Mouse (Mus musculus) layer of hippocampus, adult 8-10 months (tissue): ENCODE results near the gene Lgals9. TPM values are rescaled to one million over a fixed set of nuclear protein-coding genes. Genes with fewer than 3 reads are reported as not detected.
A peak's percentile ranks its signal among the peaks of the same experiment; 100 is the strongest.

Source experiments
- DNase-seq, 2 experiments: peaks; one replicate each; pipeline ENCODE4 v3.0.0; 2022; ENCODE audit warnings: low spot score in 2 of 2
- total RNA-seq, 4 experiments: library from RNA; stranded (reverse); gene quantifications; 2 replicates each; pipeline ENCODE4 v1.2.4; 2022

Lgals9 gene
- 10 to 100 TPM in 2 of 4 experiments, 1 to 10 TPM in 2; 3.7 to 18.7 (median 8.7) TPM for total RNA-seq

GRCm38 (mm10) chr11:78984483-78985177 lies at the start of gene Lgals9:
Lgals9 (minus strand) TSS chr11:78984946.
- no peak for DNase-seq

DNA sequence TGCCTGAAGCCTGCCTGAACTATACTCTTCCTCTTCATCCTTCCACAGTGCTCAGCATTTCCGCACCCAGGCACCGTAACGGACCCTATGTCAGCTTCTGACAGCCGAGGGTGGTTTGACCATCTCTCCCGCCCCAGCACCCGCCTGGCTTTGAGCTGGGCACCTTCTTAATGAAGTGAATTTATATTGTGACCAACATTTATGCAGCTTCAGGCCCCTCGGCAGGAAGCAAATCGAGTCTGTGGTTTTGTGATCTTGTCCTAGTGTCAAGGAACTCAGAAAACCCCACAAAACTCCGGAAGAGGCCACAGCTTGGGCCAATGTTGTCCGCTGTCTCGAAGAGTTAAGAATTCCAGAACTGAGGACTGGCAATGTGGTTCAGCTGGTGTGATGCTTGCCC lies 48.9 kb upstream of the Lgals9 start:
- DNase-seq = no peak

DNA sequence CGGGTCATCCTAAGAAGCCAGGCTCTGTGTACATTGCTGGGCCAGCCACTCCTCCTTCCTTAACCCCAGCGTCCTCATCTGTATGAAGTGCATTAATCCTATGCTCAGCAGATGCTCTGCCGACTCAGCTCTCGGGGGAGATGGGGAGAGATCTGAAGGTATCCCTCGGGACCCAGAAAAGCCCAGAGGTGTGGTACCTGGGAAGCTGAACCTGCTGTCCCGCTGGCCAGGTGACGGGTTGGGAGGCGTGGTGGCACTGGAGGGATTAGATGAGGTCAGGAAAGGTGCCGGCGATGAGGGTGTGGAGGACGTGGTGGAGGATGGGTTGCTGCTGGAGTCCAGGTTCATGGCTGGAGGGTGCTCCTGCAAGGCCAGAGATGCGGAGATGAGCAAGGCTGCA lies 48.3 kb upstream of the Lgals9 start:
- no peak for DNase-seq

GRCm38 (mm10) chr11:79031452-79031746 lies 46.7 kb upstream of the Lgals9 start:
- DNase-seq = no peak

DNA sequence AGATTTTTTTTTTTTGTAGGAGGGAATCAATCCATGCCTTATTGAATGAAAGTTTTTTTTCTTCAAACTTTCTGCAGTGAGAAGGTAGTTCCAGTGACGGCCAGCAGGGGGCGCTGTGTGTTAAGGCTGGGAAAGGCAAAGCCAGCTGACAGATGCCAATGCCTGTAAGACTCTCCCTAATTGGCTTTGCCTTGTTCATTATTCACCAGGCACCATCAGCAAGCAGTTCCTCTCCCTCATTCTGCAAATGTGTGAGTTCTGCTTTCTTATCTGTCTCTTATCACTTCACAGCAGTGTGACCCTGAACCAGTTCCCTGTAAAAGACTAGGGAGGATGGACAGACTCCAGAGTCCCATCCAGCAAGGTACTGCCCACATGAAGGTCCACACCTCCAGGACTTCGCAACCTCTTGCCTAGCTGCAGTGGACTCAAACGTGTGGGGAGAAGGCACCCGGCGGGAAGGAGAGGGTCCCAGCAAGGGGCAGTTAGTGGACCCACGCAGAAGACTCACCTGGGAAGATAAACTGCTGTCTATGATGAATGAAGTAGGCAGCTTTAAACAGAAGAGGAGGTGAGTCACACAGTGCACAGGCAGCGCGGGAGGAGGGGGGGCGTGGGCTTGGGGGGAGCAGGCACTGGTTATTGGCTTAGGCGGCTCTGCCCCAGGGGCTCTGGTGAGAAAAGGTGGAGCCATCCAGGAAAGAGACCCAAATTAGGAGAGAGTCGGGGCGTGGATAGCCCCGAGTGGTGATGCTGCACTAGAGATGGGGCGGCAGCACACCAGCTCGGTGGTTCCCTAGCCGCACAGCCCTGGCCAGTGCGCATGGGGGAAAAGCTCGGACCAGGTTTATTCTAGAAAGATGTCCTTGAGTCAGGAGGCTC lies 46.1 kb upstream of the Lgals9 start:
- peak; percentile 74 to 88 for DNase-seq

DNA sequence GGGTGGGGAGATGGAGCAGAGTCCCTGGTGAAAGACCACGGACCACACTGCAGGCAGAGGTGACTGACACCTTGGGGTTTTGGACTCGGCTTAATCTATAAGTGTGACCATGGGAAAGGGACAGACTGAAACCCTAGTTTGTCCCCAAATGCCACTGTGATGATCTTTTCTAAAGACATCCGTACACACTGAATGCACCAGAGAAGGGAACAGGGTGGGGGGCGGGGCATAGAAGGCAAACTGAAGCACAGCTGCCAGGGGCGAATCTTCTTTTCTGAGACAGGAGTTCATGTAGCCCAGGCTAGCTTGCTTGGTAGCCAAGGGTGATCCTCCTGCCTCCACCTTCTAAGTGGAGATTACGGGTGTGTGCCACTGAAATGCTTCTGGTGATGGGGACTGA lies 39.0 kb upstream of the Lgals9 start:
- DNase-seq = no peak

GRCm38 (mm10) chr11:79023342-79023741 lies 38.6 kb upstream of the Lgals9 start:
- DNase-seq = no peak

- DNase-seq = no peak
Observed at GRCm38 (mm10) chr11:79022836-79023235, 38.1 kb upstream of the Lgals9 start.

DNA sequence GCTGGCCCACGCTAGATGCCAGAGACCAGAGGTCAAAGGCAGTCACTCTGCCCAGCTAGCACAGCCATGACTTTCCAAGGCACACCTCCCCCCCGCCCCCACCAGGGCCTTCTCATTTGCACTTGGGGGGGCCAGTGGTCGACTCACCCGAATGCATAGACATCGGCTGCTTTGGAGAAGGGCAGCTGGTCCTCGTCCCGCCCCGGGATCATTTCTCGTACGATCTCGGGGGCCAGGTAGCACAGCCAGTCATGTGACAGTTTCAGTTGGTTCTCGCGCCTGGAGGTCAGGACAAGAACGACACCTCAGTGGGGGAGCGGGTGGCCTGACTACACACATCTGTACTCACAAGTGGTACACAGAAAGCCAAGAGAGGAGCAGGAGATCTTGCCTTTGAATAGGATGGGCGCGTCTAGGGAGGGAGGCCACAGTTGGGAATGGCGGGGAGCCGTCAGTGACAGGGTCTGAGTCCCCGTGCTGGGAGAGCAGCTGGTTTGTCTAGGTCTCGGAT lies 35.8 kb upstream of the Lgals9 start:
- DNase-seq = no peak

GRCm38 (mm10) chr11:79019839-79020534 lies 35.2 kb upstream of the Lgals9 start:
- DNase-seq = peak in 1 of 2 experiments; percentile 53

DNA sequence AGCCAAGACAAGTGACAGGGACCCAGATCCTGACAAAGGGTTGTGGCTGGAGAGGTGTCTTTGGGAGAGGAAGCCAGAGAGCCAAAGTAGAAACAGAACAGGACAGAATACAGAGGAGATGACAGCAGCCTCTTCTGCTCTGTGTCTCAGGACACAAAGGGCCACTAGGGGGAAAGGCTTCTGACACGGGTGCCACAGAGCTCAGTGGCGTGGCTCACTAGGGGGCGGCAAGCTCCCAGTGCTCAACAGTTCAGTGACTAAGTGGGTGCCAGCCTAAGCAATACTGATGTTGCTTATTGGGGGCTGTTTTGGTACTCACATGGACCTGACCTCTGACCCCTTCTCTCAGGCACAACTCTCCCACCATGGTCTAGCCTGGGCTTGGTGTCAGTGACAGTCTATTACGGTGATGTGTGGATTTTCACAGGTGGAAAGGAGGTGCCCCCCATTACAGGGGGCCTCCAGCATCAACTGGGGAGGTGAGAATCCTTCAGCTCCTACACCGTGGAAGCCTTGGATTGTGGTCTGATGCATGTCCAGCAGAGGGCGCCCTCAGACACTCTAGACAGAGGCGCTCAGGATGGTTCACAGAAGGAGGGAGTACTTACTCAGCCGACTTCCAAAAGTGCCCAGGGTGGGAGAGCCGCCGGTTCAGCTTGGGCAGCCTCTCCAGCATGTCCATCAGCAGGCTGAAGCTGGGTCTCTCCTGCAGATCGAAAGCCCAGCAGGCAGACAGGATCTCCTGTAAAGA lies 34.4 kb upstream of the Lgals9 start:
- DNase-seq = peak in 1 of 2 experiments; percentile 77

GRCm38 (mm10) chr11:79017161-79017606 lies 32.4 kb upstream of the Lgals9 start:
- no peak for DNase-seq

GRCm38 (mm10) chr11:79016236-79016635 lies 31.5 kb upstream of the Lgals9 start:
- no peak for DNase-seq

GRCm38 (mm10) chr11:79015660-79016215 lies 31.0 kb upstream of the Lgals9 start:
- DNase-seq = no peak

DNA sequence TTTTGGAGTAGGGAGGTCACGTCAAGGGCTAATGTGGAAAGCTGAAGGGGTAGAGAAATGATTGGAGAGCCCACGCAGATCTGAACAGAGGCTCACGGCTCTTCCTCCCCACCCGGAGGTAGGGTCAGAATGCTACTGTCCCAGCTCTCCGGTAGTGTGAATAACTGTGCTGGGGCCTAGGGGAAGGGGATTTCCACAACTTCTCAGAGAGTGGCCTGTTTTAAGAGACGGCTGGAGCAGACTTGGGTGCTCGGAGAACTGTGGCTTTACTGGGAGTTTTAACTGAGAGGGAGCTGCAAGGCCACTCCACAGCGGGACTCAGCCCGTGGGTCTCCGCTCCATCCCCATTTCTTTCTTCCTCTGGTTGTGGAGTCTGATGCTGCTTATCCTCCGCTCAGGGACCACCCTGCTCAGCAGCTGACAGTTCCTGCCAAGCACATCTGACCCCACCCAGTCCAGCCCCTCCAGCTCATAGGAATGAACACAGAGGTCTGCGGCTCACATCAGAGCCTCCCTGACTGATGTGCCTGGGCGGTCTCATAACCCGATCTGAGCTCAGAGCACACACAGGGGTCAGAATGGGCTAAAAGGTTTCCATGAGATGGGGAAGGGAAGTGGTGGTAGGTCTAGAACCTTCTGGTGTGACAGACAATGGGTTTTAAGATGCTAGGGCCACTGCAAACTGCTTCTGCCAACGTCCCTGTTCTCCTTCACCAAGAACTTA lies 30.0 kb upstream of the Lgals9 start:
- no peak for DNase-seq

- DNase-seq = no peak
Observed at GRCm38 (mm10) chr11:79013806-79014205, 29.1 kb upstream of the Lgals9 start.

GRCm38 (mm10) chr11:79013056-79013455 lies 28.3 kb upstream of the Lgals9 start:
- no peak for DNase-seq

DNA sequence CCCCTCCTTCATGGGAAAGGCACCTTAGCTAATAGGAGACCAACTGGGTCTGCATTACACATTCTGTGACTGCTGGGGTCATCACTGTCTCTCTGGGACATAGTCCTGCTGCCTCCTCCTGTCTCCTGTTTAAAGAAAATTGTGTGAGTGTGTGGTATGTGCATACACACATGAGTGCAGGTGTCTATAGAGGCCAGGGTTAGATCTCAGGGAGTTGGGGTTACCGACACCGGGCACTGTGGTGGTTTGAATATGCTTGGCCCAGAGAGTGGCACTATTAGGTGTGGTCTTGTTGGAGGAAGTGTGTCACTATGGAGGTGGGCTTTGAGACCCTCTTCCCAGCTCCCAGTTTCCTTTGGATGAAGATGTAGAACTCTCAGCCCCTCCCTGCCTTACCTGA lies 27.8 kb upstream of the Lgals9 start:
- DNase-seq = no peak

DNA sequence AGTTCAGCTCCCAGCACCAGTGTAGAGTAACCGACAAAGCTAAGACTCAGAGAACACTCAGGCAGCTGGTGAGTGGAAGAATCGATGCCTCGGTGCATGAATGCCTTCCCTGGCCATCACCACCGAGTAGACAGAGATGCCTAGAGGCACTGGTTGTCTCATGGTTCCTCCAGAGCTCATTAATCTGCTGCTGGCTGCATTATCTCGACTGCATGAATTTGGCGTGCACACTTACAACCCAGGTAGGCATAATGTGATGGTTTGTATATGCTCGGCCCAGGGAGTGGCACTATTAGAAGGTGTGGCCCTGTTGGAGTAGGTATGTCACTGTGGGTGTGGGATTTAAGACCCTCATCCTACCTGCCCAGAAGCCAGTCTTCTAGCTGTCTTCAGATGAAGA lies 24.1 kb upstream of the Lgals9 start:
- DNase-seq = no peak
